Mouse (Mus musculus) thymus, postnatal 4 days (tissue): Measurements from ENCODE around the gene Slc4a4.

Experiments
- DNase-seq: peaks from one replicate; pipeline ENCODE4 v3.0.0; 2021

Gene Slc4a4

GRCm38 (mm10) chr5:89014782-89015181, 128.2 kb downstream of the Slc4a4 start:
- no peak for DNase-seq

GRCm38 (mm10) chr5:89015878-89016277, 129.3 kb downstream of the Slc4a4 start:
- no peak for DNase-seq

- DNase-seq = no peak
Observed at GRCm38 (mm10) chr5:89018537-89018936, 131.9 kb downstream of the Slc4a4 start.

- no peak for DNase-seq
Observed at GRCm38 (mm10) chr5:89024413-89024812, 137.8 kb downstream of the Slc4a4 start.

- no peak for DNase-seq
Observed at GRCm38 (mm10) chr5:89027518-89028085, 141.0 kb downstream of the Slc4a4 start.

- DNase-seq = no peak
Observed at GRCm38 (mm10) chr5:89032647-89033046, 146.0 kb downstream of the Slc4a4 start.

GRCm38 (mm10) chr5:89033256-89033655, 146.6 kb downstream of the Slc4a4 start:
- no peak for DNase-seq

- peak; percentile 15 for DNase-seq
Observed at GRCm38 (mm10) chr5:89036147-89036546, 149.5 kb downstream of the Slc4a4 start.

- no peak for DNase-seq
Observed at GRCm38 (mm10) chr5:89040814-89041213, 154.2 kb downstream of the Slc4a4 start.

GRCm38 (mm10) chr5:89043846-89044245, 157.2 kb downstream of the Slc4a4 start:
- DNase-seq = no peak

GRCm38 (mm10) chr5:89044801-89045200, 158.2 kb downstream of the Slc4a4 start:
- peak; percentile 15 for DNase-seq

GRCm38 (mm10) chr5:89051577-89051976, 165.0 kb downstream of the Slc4a4 start:
- peak; percentile 15 for DNase-seq

- DNase-seq = no peak
Observed at GRCm38 (mm10) chr5:89052230-89052629, 165.6 kb downstream of the Slc4a4 start.

GRCm38 (mm10) chr5:89055656-89056055, 169.0 kb downstream of the Slc4a4 start:
- DNase-seq = no peak

GRCm38 (mm10) chr5:89056370-89056769, 169.8 kb downstream of the Slc4a4 start:
- no peak for DNase-seq

- no peak for DNase-seq
Observed at GRCm38 (mm10) chr5:89061097-89061496, 174.5 kb downstream of the Slc4a4 start.

GRCm38 (mm10) chr5:89062286-89062685, 175.7 kb downstream of the Slc4a4 start:
- no peak for DNase-seq

GRCm38 (mm10) chr5:89067111-89067510, 180.5 kb downstream of the Slc4a4 start:
- no peak for DNase-seq

- DNase-seq = no peak
Observed at GRCm38 (mm10) chr5:89068072-89068471, 181.5 kb downstream of the Slc4a4 start.

- no peak for DNase-seq
Observed at GRCm38 (mm10) chr5:89070051-89070450, 183.4 kb downstream of the Slc4a4 start.

GRCm38 (mm10) chr5:89071957-89072356, 185.3 kb downstream of the Slc4a4 start:
- no peak for DNase-seq

GRCm38 (mm10) chr5:89077711-89078110, 191.1 kb downstream of the Slc4a4 start:
- DNase-seq = no peak

GRCm38 (mm10) chr5:89083476-89083875, 196.9 kb downstream of the Slc4a4 start:
- no peak for DNase-seq

GRCm38 (mm10) chr5:89087916-89088315, 201.3 kb downstream of the Slc4a4 start:
- DNase-seq = no peak

GRCm38 (mm10) chr5:89088462-89088861, 201.8 kb downstream of the Slc4a4 start:
- DNase-seq = no peak
